Mouse (Mus musculus) forebrain, embryonic 14.5 days (tissue): Measurements from ENCODE around the gene Rnf25. TPM values are rescaled to one million over a fixed set of nuclear protein-coding genes. Genes with fewer than 3 reads are reported as not detected.

ENCODE experiments used
- ATAC-seq: fragments of 200-750 bp; cut with Nextera tagmentation; 2 replicates; pipeline ENCODE4 v1.8.0; 2017; ENCODE audit warnings: mild to moderate bottlenecking, moderate library complexity
- DNase-seq: peaks from one replicate; pipeline ENCODE4 v3.0.0-alpha.2; 2015; ENCODE audit warnings: low spot score
- H3K27ac ChIP-seq: fragments of 300-500 bp; sonication (generic); 2 replicates; pipeline ENCODE4 v1.5.1; 2014; ENCODE audit warnings: low read depth, mild to moderate bottlenecking, control low read depth, low read length, moderate library complexity
- H3K27me3 ChIP-seq: fragments of 300-500 bp; sonication (generic); replicated peaks from 2 replicates; pipeline ENCODE4 v1.6.1; 2014; ENCODE audit warnings: low read length, control low read depth, mixed read lengths; ENCODE audit not compliant: control insufficient read depth, insufficient read depth
- H3K36me3 ChIP-seq: fragments of 300-500 bp; sonication (generic); 2 replicates; pipeline ENCODE4 v1.6.1; 2014; ENCODE audit warnings: low read length, control low read depth; ENCODE audit not compliant: control insufficient read depth, insufficient read depth
- H3K4me1 ChIP-seq: fragments of 300-500 bp; sonication (generic); 2 replicates; pipeline ENCODE4 v1.6.1; 2014; ENCODE audit warnings: antibody characterized with exemption, low read length, control low read depth; ENCODE audit not compliant: control insufficient read depth, insufficient read depth
- H3K4me2 ChIP-seq: fragments of 300-500 bp; sonication (generic); 2 replicates; pipeline ENCODE4 v1.6.1; 2014; ENCODE audit warnings: mild to moderate bottlenecking, control low read depth, low read length
- H3K4me3 ChIP-seq: fragments of 300-500 bp; sonication (generic); 2 replicates; pipeline ENCODE4 v1.5.1; 2014; ENCODE audit warnings: low read depth, low read length, control low read depth
- H3K9ac ChIP-seq: fragments of 300-500 bp; sonication (generic); 2 replicates; pipeline ENCODE4 v1.6.1; 2014; ENCODE audit warnings: mild to moderate bottlenecking, low read length, control low read depth, moderate library complexity
- H3K9me3 ChIP-seq: fragments of 300-500 bp; sonication (generic); replicated peaks from 2 replicates; pipeline ENCODE4 v1.6.1; 2016; ENCODE audit warnings: low read length, control low read depth, mixed read lengths; ENCODE audit not compliant: control insufficient read depth
- WGBS: fragments of 180-500 bp; shearing (Covaris S2); extraction: QIAGEN DNeasy Blood & Tissue Kit; methylation state at CpG from one replicate; pipeline ENCODE4 v1.1.7; 2014; 5-methylcytosine and 5-hydroxymethylcytosine counted together
- polyA plus RNA-seq: library from polyadenylated mRNA; unstranded; fragments of >200 nt; fragmentation: Nextera tagmentation; extraction: Ambion mirVana; gene quantifications from 2 replicates; pipeline ENCODE4 v1.2.1, GENCODE M21; 2014

The Rnf25 gene
- 15.4 and 15.8 TPM in 2 replicates for polyA plus RNA-seq

- Histone ChIP-seq H3K27me3 (no peaks in the 10 kb centered on the region), H3K27ac (peak within 1 kb of the TSS; percentile 68), H3K9me3 (no peaks in the 10 kb centered on the region), H3K4me2 (peak within 1 kb of the TSS; percentile 82), H3K4me3 (peak within 1 kb of the TSS; percentile 57), H3K9ac (peak within 1 kb of the TSS; percentile 80), H3K36me3 (peaks cover 33% of the 10 kb centered on the region), H3K4me1 (peaks cover 7% of the 10 kb centered on the region)
- 10% methylated on average over 25 of the region's 25 CpGs for WGBS
- ATAC-seq (peak; percentile 94), DNase-seq (peak; percentile 97)
These were observed at the start of gene Rnf25, which contains the start of gene Stk36 for GRCm38 (mm10) chr1:74601267-74601962. Rnf25 (minus strand) TSS chr1:74601397. Stk36 (plus strand) TSS chr1:74601445.

DNA sequence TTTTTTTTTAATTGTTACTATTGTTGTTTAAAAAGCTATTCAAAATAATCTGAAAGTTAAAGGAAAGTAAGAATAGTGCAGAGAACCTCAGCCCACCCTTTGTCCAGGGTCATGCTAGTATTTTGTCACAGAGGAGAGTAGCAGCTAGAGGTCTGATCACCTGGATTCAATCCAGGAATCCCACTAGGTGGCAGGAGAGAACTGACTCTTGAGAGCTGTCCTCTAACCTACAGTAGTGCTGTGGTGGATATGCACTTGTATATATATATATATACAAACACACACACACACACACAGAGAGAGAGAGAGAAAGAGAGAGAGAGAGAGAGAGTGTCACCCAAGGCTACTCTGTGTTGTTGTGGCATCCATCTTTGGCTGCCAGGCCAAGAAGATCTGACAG is 42.7 kb upstream of the Rnf25 start:
- ATAC-seq (no peak), DNase-seq (peak; percentile 43)
- H3K27me3 ChIP-seq = no peaks in the 10 kb centered on the region
- no peak overlapping the region for H3K4me2 ChIP-seq
- no peaks in the 10 kb centered on the region for H3K4me1 ChIP-seq
- no peak overlapping the region for H3K4me3 ChIP-seq
- no peaks in the 10 kb centered on the region for H3K36me3 ChIP-seq
- no peak overlapping the region for H3K27ac ChIP-seq
- no peak overlapping the region for H3K9ac ChIP-seq
- H3K9me3 ChIP-seq = no peaks in the 10 kb centered on the region

DNA sequence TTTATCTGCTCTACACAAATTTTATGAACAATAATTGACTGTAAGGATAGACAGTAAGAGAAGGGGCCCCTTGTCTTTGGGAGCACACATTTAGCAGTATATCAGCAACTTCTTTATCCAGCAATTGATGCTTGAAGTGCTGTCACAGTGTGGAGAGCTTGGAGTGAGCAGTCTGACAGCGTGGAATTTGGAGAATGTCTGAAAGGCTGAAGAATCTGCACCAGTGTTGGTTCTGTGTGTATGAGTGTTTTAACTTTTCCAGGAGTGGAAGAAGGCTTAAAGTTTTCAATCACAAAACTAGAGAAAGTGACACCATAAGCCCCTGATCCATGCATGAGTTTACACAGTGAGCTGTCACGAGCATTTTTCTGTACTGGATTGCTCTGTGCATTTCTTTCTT is 42.3 kb upstream of the Rnf25 start:
- DNase-seq = no peak
- H3K9me3 ChIP-seq = no peaks in the 10 kb centered on the region
- no peak overlapping the region for H3K27ac ChIP-seq
- no peaks in the 10 kb centered on the region for H3K36me3 ChIP-seq
- ATAC-seq = no peak
- H3K4me1 ChIP-seq = no peaks in the 10 kb centered on the region
- H3K4me2 ChIP-seq = no peak overlapping the region
- no peak overlapping the region for H3K9ac ChIP-seq
- 65% methylated on average over 2 of the region's 2 CpGs for WGBS
- no peaks in the 10 kb centered on the region for H3K27me3 ChIP-seq
- H3K4me3 ChIP-seq = no peak overlapping the region

DNA sequence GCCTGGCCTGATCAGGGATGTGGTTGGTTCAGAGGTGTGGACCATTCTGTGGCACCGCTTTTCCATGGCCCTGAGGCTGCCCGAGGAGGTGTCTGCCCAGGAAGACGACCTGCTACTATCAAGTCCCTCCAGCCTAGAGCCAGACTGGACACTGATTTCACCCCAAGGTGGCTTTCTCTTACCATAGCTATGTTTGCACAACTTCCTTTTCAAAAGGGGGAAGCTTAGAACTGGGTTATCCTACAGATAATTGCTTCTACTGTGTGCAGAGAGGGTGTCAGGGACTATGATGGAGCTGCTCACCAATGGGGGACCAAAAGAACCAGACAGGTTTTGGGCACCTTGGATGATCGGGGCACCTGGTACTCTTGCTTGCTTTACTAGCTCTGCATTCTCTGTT is 31.5 kb upstream of the Rnf25 start:
- Histone ChIP-seq H3K36me3 (peaks cover 39% of the 10 kb centered on the region), H3K27ac (no peak overlapping the region), H3K4me1 (no peaks in the 10 kb centered on the region), H3K9me3 (no peaks in the 10 kb centered on the region), H3K4me3 (no peak overlapping the region), H3K4me2 (no peak overlapping the region), H3K27me3 (no peaks in the 10 kb centered on the region), H3K9ac (no peak overlapping the region)
- 85% methylated on average over 4 of the region's 4 CpGs for WGBS
- DNase-seq (no peak), ATAC-seq (no peak)

GRCm38 (mm10) chr1:74628001-74628400 is 26.8 kb upstream of the Rnf25 start:
- Histone ChIP-seq H3K36me3 (peaks cover 52% of the 10 kb centered on the region), H3K4me3 (no peak overlapping the region), H3K4me1 (no peaks in the 10 kb centered on the region), H3K4me2 (no peak overlapping the region), H3K9me3 (no peaks in the 10 kb centered on the region), H3K27me3 (no peaks in the 10 kb centered on the region), H3K27ac (no peak overlapping the region), H3K9ac (no peak overlapping the region)
- ATAC-seq (no peak), DNase-seq (no peak)
- WGBS = 55% methylated on average over 7 of the region's 7 CpGs

- 88% methylated on average over 4 of the region's 4 CpGs for WGBS
- ATAC-seq = no peak
These were observed 24.9 kb upstream of the Rnf25 start for GRCm38 (mm10) chr1:74626076-74626475.

DNA sequence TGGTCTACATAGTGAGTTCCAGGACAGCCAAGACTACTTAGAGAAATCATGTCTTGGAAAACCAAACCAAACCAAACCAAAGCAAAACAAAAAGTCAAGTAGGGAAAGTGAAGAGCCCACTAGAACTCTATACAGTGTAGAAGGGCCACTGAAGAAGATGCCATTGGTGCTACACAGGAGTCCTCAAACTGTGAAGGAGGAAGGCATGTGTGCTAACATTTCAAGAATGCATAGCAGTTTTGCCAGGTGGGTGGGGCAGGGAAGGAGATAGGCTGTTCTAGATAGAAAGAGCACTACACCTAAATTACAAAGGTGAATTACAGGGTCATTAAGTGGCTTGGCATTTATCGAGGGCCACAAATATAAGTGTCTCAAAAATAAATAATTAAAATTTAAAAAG is 23.0 kb upstream of the Rnf25 start:
- Histone ChIP-seq H3K4me2 (no peak overlapping the region), H3K27ac (no peak overlapping the region), H3K9ac (no peak overlapping the region), H3K9me3 (no peaks in the 10 kb centered on the region), H3K4me1 (no peaks in the 10 kb centered on the region), H3K27me3 (no peaks in the 10 kb centered on the region), H3K4me3 (no peak overlapping the region), H3K36me3 (peaks cover 59% of the 10 kb centered on the region)
- DNase-seq (no peak), ATAC-seq (no peak)
- WGBS = 97% methylated on average over 1 of the region's 1 CpGs

More at GRCm38 (mm10) chr1:74626076-74626475, 24.9 kb upstream of the Rnf25 start:
- H3K4me3 ChIP-seq = no peak overlapping the region
- peaks cover 62% of the 10 kb centered on the region for H3K36me3 ChIP-seq
- no peak for DNase-seq
- no peak overlapping the region for H3K4me2 ChIP-seq
- no peaks in the 10 kb centered on the region for H3K4me1 ChIP-seq
- H3K9ac ChIP-seq = no peak overlapping the region
- no peaks in the 10 kb centered on the region for H3K27me3 ChIP-seq
- H3K9me3 ChIP-seq = no peaks in the 10 kb centered on the region
- no peak overlapping the region for H3K27ac ChIP-seq

- Histone ChIP-seq H3K36me3 (peaks cover 35% of the 10 kb centered on the region), H3K4me1 (peaks cover 7% of the 10 kb centered on the region), H3K9me3 (no peaks in the 10 kb centered on the region), H3K27me3 (no peaks in the 10 kb centered on the region), H3K9ac (peak overlapping the region; percentile 80), H3K27ac (peak overlapping the region; percentile 44; the same call in 1 of the 2 replicates), H3K4me2 (peak overlapping the region; percentile 82), H3K4me3 (peak overlapping the region; percentile 57)
- WGBS = 9% methylated on average over 26 of the region's 26 CpGs
- ATAC-seq (peak; percentile 77), DNase-seq (no peak)
These were observed 513 bp downstream of the Rnf25 start for GRCm38 (mm10) chr1:74600501-74601266.

DNA sequence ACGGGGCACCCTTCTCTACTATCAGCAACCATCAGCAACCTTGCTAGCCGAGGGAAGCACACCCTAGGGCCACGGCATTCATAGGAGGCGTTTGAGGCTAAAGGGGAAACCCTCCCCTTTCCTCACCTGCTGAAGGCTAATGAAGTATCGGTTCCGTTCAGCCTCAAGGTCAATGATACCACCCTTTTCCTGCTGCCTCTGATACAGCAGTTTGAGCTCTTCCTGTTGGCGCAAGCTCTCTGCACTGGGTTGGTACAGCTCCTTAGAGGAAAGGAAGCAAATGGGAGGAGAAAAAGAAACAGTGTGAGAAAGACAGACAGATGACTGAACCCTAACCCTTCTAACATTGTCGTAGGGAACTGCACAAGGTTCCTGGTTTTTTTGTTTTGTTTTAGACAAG is 6.8 kb downstream of the Rnf25 start:
- peaks cover 83% of the 10 kb centered on the region for H3K36me3 ChIP-seq
- H3K4me3 ChIP-seq = no peak overlapping the region
- no peaks in the 10 kb centered on the region for H3K4me1 ChIP-seq
- H3K9ac ChIP-seq = no peak overlapping the region
- DNase-seq (no peak), ATAC-seq (no peak)
- no peak overlapping the region for H3K4me2 ChIP-seq
- 92% methylated on average over 8 of the region's 8 CpGs for WGBS
- H3K9me3 ChIP-seq = no peaks in the 10 kb centered on the region
- no peak overlapping the region for H3K27ac ChIP-seq
- no peaks in the 10 kb centered on the region for H3K27me3 ChIP-seq
